Mouse (Mus musculus): ENCODE results near the gene Zbtb12. TPM values are rescaled to one million over a fixed set of nuclear protein-coding genes. Genes with fewer than 3 reads are reported as not detected.

Gene Zbtb12
- polyA plus RNA-seq, 1 experiment from 2014 or later, result 2.1 TPM

- no peak for ATAC-seq (ENCODE audit: low FRiP score, low TSS enrichment)
- Histone ChIP-seq H3K27ac (ENCODE audit: low read depth, low read length) (no peak overlapping the region), H3K9ac (ENCODE audit: low read depth, low read length) (no peak overlapping the region), H3K4me1 (ENCODE audit: control insufficient read depth, insufficient read depth, low read length) (peaks cover 8% of the 10 kb centered on the region; the same call in 1 of the 2 replicates), H3K4me3 (ENCODE audit: low read length) (no peak overlapping the region), H3K36me3 (ENCODE audit: control insufficient read depth, insufficient read depth, low read length) (no peaks in the 10 kb centered on the region), H3K4me2 (replicated peaks; ENCODE audit: low read depth, low read length) (no peak overlapping the region), H3K27me3 (ENCODE audit: control insufficient read depth, insufficient read depth, low read length) (no peaks in the 10 kb centered on the region), H3K9me3 (ENCODE audit: control insufficient read depth, low read length) (no peaks in the 10 kb centered on the region)
- WGBS, result 85% methylated on average over 18 of the region's 18 CpGs
Measured at GRCm38 (mm10) chr17:34927306-34928019, 48.2 kb downstream of the Zbtb12 start.

GRCm38 (mm10) chr17:34928841-34929240 lies 49.6 kb downstream of the Zbtb12 start:
- no peaks in the 10 kb centered on the region for H3K9me3 ChIP-seq (ENCODE audit: control insufficient read depth, low read length)
- H3K4me1 ChIP-seq (ENCODE audit: control insufficient read depth, insufficient read depth, low read length), result peaks cover 9% of the 10 kb centered on the region; the same call in 1 of the 2 replicates
- H3K36me3 ChIP-seq (ENCODE audit: control insufficient read depth, insufficient read depth, low read length), result no peaks in the 10 kb centered on the region
- no peak for ATAC-seq (ENCODE audit: low FRiP score, low TSS enrichment)
- no peak overlapping the region for H3K9ac ChIP-seq (ENCODE audit: low read depth, low read length)
- H3K27ac ChIP-seq (ENCODE audit: low read depth, low read length), result no peak overlapping the region
- no peak overlapping the region for H3K4me3 ChIP-seq (ENCODE audit: low read length)
- no peak overlapping the region for H3K4me2 ChIP-seq (replicated peaks; ENCODE audit: low read depth, low read length)
- H3K27me3 ChIP-seq (ENCODE audit: control insufficient read depth, insufficient read depth, low read length), result no peaks in the 10 kb centered on the region
- 70% methylated on average over 4 of the region's 4 CpGs for WGBS

- under 1% methylated on average over 33 of the region's 38 CpGs for WGBS
- no peak within 1 kb of the TSS for H3K27ac ChIP-seq (ENCODE audit: low read depth, low read length)
- peak; percentile 97 for ATAC-seq (ENCODE audit: low FRiP score, low TSS enrichment)
Measured at GRCm38 (mm10) chr17:34931061-34931734, 51.9 kb downstream of the Zbtb12 start, which contains the start of gene Neu1. Gene Neu1, plus strand, starts transcription at chr17:34931253.

DNA sequence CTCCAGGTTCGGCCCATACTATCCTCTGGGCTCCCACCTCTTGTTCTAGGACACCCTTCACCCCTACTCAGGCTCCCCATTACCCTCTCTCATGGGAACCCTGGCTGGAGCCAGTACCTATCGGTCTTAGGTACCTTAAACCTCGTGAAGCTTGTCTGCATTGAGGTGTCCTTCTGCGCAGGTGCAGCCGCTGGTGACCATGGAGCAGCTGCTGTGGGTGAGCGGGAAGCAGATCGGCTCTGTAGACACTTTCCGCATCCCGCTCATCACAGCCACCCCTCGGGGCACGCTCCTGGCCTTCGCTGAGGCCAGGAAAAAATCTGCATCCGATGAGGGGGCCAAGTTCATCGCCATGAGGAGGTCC lies 52.4 kb downstream of the Zbtb12 start:
- peaks cover 9% of the 10 kb centered on the region; the same call in 1 of the 2 replicates for H3K4me1 ChIP-seq (ENCODE audit: control insufficient read depth, insufficient read depth, low read length)
- no peak; the same call in 1 of the 2 replicates for ATAC-seq (ENCODE audit: low FRiP score, low TSS enrichment)
- peaks cover 9% of the 10 kb centered on the region; the same call in 1 of the 2 replicates for H3K36me3 ChIP-seq (ENCODE audit: control insufficient read depth, insufficient read depth, low read length)
- H3K4me3 ChIP-seq (ENCODE audit: low read length), result peak overlapping the region; percentile 58
- H3K27ac ChIP-seq (ENCODE audit: low read depth, low read length), result no peak overlapping the region
- WGBS, result 17% methylated on average over 14 of the region's 14 CpGs
- peak overlapping the region; percentile 97 for H3K4me2 ChIP-seq (replicated peaks; ENCODE audit: low read depth, low read length)
- peak overlapping the region; percentile 68 for H3K9ac ChIP-seq (ENCODE audit: low read depth, low read length)
- H3K9me3 ChIP-seq (ENCODE audit: control insufficient read depth, low read length), result no peaks in the 10 kb centered on the region
- H3K27me3 ChIP-seq (ENCODE audit: control insufficient read depth, insufficient read depth, low read length), result no peaks in the 10 kb centered on the region

More at GRCm38 (mm10) chr17:34931061-34931734, 51.9 kb downstream of the Zbtb12 start, which contains the start of gene Neu1:
- Histone ChIP-seq H3K4me1 (ENCODE audit: control insufficient read depth, insufficient read depth, low read length) (peaks cover 9% of the 10 kb centered on the region; the same call in 1 of the 2 replicates), H3K9me3 (ENCODE audit: control insufficient read depth, low read length) (no peaks in the 10 kb centered on the region), H3K36me3 (ENCODE audit: control insufficient read depth, insufficient read depth, low read length) (peaks cover 9% of the 10 kb centered on the region; the same call in 1 of the 2 replicates), H3K4me3 (ENCODE audit: low read length) (peak within 1 kb of the TSS; percentile 58), H3K27me3 (ENCODE audit: control insufficient read depth, insufficient read depth, low read length) (no peaks in the 10 kb centered on the region), H3K4me2 (replicated peaks; ENCODE audit: low read depth, low read length) (peak within 1 kb of the TSS; percentile 97), H3K9ac (ENCODE audit: low read depth, low read length) (peak within 1 kb of the TSS; percentile 68)

DNA sequence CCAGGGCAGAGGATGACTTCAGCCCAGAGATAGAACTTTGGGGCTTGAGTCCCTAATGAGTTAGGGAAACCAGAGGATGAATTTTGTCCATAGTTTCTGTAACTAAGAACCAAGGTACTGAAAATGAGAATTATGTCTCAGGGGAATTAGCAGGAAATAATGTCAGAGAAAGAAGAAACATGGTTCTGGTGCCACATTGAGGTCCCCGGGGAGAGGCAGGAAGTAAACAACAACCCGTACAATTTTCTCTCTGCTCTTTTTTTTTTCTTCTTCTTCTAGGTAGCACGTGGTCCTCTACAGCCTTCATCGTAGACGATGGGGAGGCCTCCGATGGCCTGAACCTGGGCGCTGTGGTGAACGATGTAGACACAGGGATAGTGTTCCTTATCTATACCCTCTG lies 53.0 kb downstream of the Zbtb12 start:
- H3K4me1 ChIP-seq (ENCODE audit: control insufficient read depth, insufficient read depth, low read length), result peaks cover 9% of the 10 kb centered on the region; the same call in 1 of the 2 replicates
- no peak for ATAC-seq (ENCODE audit: low FRiP score, low TSS enrichment)
- 79% methylated on average over 8 of the region's 8 CpGs for WGBS
- peak overlapping the region; percentile 97 for H3K4me2 ChIP-seq (replicated peaks; ENCODE audit: low read depth, low read length)
- H3K9ac ChIP-seq (ENCODE audit: low read depth, low read length), result peak overlapping the region; percentile 68
- no peaks in the 10 kb centered on the region for H3K27me3 ChIP-seq (ENCODE audit: control insufficient read depth, insufficient read depth, low read length)
- H3K27ac ChIP-seq (ENCODE audit: low read depth, low read length), result no peak overlapping the region
- H3K4me3 ChIP-seq (ENCODE audit: low read length), result peak overlapping the region; percentile 58
- H3K9me3 ChIP-seq (ENCODE audit: control insufficient read depth, low read length), result no peaks in the 10 kb centered on the region
- H3K36me3 ChIP-seq (ENCODE audit: control insufficient read depth, insufficient read depth, low read length), result peaks cover 9% of the 10 kb centered on the region; the same call in 1 of the 2 replicates

GRCm38 (mm10) chr17:34934031-34934430 lies 54.7 kb downstream of the Zbtb12 start:
- H3K9ac ChIP-seq (ENCODE audit: low read depth, low read length), result no peak overlapping the region
- H3K9me3 ChIP-seq (ENCODE audit: control insufficient read depth, low read length), result no peaks in the 10 kb centered on the region
- peaks cover 9% of the 10 kb centered on the region; the same call in 1 of the 2 replicates for H3K4me1 ChIP-seq (ENCODE audit: control insufficient read depth, insufficient read depth, low read length)
- H3K27me3 ChIP-seq (ENCODE audit: control insufficient read depth, insufficient read depth, low read length), result no peaks in the 10 kb centered on the region
- no peak for ATAC-seq (ENCODE audit: low FRiP score, low TSS enrichment)
- 66% methylated on average over 22 of the region's 24 CpGs for WGBS
- no peak overlapping the region for H3K4me3 ChIP-seq (ENCODE audit: low read length)
- no peak overlapping the region for H3K4me2 ChIP-seq (replicated peaks; ENCODE audit: low read depth, low read length)
- peaks cover 9% of the 10 kb centered on the region; the same call in 1 of the 2 replicates for H3K36me3 ChIP-seq (ENCODE audit: control insufficient read depth, insufficient read depth, low read length)
- H3K27ac ChIP-seq (ENCODE audit: low read depth, low read length), result no peak overlapping the region

DNA sequence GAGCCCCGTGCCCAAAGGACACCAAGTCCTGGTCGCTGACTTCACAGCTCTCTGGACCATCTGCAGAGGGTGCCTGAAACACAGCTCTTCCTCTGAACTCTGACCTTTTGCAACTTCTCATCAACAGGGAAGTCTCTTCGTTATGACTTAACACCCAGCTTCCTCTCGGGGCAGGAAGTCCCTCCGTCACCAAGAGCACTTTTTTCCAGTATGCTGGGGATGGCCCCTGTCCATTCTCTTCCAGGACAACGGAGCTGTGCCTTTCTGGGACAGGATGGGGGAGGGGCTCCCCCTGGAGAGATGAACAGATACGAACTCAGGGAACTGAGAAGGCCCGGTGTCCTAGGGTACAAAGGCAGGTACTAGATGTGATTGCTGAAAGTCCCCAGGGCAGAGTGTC lies 55.5 kb downstream of the Zbtb12 start:
- peaks cover 9% of the 10 kb centered on the region; the same call in 1 of the 2 replicates for H3K36me3 ChIP-seq (ENCODE audit: control insufficient read depth, insufficient read depth, low read length)

GRCm38 (mm10) chr17:34937960-34938505 lies 58.8 kb downstream of the Zbtb12 start:
- H3K4me1 ChIP-seq (ENCODE audit: control insufficient read depth, insufficient read depth, low read length), result 0 out of 2 replicates have a peak, but pooled peaks cover 5% of the 10 kb centered on the region
- no peak overlapping the region for H3K4me2 ChIP-seq (replicated peaks; ENCODE audit: low read depth, low read length)
- 87% methylated on average over 6 of the region's 6 CpGs for WGBS
- H3K27ac ChIP-seq (ENCODE audit: low read depth, low read length), result no peak overlapping the region
- H3K36me3 ChIP-seq (ENCODE audit: control insufficient read depth, insufficient read depth, low read length), result peaks cover 9% of the 10 kb centered on the region; the same call in 1 of the 2 replicates
- H3K4me3 ChIP-seq (ENCODE audit: low read length), result no peak overlapping the region
- H3K9ac ChIP-seq (ENCODE audit: low read depth, low read length), result no peak overlapping the region
- no peaks in the 10 kb centered on the region for H3K27me3 ChIP-seq (ENCODE audit: control insufficient read depth, insufficient read depth, low read length)
- H3K9me3 ChIP-seq (ENCODE audit: control insufficient read depth, low read length), result no peaks in the 10 kb centered on the region
- ATAC-seq (ENCODE audit: low FRiP score, low TSS enrichment), result no peak

More for the DNA sequence above, 55.5 kb downstream of the Zbtb12 start:
- Histone ChIP-seq H3K9me3 (ENCODE audit: control insufficient read depth, low read length) (no peaks in the 10 kb centered on the region), H3K9ac (ENCODE audit: low read depth, low read length) (no peak overlapping the region), H3K4me1 (ENCODE audit: control insufficient read depth, insufficient read depth, low read length) (peaks cover 9% of the 10 kb centered on the region; the same call in 1 of the 2 replicates), H3K27me3 (ENCODE audit: control insufficient read depth, insufficient read depth, low read length) (no peaks in the 10 kb centered on the region), H3K27ac (ENCODE audit: low read depth, low read length) (no peak overlapping the region), H3K4me3 (ENCODE audit: low read length) (no peak overlapping the region), H3K4me2 (replicated peaks; ENCODE audit: low read depth, low read length) (no peak overlapping the region)
- 49% methylated on average over 8 of the region's 8 CpGs for WGBS
- ATAC-seq (ENCODE audit: low FRiP score, low TSS enrichment), result no peak
